Mouse (Mus musculus) lung, postnatal 10 days (tissue): ENCODE measurements around the gene Cntnap5b.

Source experiments
- DNase-seq: peaks from one replicate; pipeline ENCODE4 v3.0.0; 2021

The Cntnap5b gene

GRCm38 (mm10) chr1:100180050-100180449 is 407.5 kb downstream of the Cntnap5b start:
- peak; percentile 19 for DNase-seq

- peak; percentile 6 for DNase-seq
Observed at GRCm38 (mm10) chr1:100231980-100232608, 459.5 kb downstream of the Cntnap5b start.

GRCm38 (mm10) chr1:100251964-100252363 is 479.4 kb downstream of the Cntnap5b start:
- DNase-seq: no peak

DNA sequence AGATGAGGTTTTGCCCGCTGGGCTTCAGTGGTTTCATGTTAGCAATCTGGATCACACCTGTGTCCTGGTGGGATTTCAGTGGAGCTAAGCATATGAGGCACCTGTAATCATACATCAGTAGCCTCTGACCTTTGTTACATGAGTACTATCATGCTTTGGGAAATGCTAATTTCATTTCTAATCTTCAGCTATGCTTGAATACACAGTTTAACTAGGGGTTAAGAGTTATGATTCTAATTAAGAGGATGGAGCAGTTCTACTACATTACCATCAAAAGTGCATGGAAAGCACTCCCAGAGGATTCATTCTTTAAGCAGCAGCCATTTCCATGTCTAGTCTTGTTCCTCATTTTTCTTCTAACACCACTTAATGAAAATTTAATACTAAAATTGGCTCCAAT is 538.1 kb downstream of the Cntnap5b start:
- no peak for DNase-seq

- DNase-seq: no peak
Observed at GRCm38 (mm10) chr1:100331066-100331465, 558.5 kb downstream of the Cntnap5b start.

GRCm38 (mm10) chr1:100369415-100370113 is 597.0 kb downstream of the Cntnap5b start:
- DNase-seq: no peak

DNA sequence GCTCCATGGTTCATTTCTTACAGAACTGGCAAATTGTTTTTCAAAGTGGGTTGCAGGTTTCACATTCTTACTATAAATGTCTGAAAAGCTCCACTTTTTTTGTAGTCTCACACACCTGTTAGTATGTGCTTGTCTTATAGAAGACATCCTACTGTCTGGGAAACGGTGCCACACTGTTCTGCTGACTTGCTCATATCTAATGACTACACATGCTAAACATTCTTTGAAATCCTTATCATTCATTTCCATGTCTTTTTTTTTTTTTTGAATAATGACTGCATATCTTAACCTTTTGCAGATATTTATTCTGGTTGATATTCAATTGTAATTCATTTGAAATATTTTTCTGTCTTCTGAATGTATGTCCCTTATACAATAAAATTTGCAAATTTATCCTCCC is 613.7 kb downstream of the Cntnap5b start:
- DNase-seq: no peak

DNA sequence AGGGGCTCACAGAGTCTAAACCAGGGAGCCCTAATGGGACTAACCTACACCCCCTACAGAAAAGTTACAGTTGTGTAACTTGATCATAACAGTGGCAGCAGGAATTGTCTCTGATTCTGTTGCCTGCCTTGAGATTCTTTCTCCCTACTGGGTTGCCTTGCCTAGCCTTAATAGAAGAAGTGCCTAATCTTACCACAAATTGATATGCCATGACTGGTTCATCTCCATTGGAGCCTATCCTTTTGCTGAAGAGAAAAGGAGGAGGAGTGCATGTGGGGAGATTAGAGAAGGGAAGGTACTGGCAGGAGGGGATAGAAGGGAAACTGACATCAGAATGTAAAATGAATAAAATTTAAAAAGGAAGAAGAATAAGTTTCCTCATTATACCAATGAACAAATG is 621.5 kb downstream of the Cntnap5b start:
- no peak for DNase-seq

DNA sequence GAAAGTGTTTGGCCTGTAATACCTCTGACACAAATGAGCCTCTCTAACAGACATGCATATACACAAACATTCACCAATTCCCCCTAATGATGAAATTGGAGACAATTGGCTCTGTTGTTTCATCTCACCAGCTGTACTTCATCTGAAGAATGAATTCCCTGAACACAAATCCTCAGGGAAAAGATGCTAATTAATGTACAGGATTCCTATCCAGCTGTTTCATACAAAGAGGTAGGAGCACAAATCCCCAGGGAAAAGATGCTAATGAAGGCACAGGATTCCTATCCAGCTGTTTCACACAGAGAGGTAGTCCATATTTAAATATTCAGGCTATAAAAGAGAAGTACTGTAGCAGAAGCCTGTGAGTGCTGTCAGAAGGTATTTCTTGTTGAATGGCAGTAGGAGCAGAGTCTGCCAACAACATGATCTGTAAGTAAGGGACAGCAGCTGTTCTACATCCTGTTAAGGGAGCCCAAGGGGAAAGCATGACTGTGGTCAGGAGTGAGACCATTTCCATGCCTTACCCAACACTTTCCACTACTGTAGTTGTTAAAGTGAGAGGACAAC is 644.2 kb downstream of the Cntnap5b start:
- peak; percentile 1 for DNase-seq

DNA sequence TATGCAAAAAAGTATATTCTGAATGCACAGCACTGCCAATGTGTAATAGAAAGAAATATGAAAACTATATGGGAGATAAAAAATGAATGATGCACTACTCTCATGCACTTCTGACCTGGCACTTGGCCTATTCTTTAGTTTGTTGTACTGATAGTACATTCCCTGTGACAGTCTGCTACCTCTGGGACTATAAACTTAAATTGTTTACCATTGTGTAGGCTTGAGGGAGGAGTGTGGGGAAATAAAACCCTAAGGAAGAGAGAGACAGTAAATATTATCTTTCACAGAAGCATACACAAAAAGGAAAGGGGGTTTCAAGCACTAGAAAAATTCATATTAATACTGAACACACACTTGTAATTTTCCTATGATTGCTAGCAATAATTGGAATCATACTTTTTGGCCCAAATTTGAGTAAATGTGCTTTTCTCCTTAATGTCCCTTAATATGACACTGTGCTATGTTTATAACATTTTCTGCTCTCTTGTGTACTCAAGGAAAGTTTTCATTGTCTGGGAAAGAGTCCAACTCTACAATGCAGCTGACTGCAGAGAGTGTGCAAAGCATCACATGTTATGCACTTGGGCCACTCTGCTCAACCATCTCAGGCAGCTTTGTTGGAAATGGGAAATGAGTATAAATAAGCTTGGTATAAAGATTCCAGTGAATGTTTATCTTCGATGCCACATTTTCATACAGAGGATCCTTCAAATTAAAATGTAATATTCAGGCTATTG is 657.6 kb downstream of the Cntnap5b start:
- DNase-seq: no peak

DNA sequence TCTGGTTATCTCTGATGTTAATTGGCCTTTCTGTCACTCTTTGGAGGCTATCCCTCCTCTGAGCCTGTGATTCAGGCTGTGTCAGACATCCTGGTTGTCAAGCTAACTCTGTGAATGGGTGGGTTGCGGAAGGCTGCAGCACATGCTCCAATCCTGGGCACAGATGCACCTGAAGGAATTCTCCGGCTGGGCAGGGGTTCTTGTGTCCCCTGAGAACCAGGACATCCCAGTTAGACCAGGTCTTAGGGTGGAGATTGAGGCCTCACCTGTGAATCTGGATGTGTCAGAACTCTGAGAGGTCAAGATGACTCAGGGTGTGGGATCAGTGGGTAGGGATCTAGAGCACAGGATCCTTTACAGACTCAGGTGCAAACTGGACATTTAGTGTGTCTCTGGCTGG is 691.3 kb downstream of the Cntnap5b start:
- no peak for DNase-seq

DNA sequence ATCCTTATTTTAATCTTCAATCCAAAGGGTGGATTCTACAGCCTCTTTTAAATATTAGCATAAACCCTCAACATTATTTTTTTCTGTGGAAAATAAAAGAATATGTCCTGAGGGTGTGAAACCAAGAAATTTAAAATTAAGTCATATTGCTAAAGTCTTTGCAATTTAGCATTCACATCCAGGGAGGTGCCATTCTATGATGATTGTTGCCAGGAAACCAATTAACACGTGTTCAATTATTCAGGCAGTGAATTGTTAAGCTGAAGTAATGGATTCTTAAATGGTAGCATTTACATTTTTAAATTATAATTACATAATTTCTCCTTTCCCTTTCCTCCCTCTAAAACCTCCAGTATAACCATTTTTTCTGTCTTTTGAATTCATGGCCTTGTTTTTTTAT is 692.7 kb downstream of the Cntnap5b start:
- DNase-seq: no peak

DNA sequence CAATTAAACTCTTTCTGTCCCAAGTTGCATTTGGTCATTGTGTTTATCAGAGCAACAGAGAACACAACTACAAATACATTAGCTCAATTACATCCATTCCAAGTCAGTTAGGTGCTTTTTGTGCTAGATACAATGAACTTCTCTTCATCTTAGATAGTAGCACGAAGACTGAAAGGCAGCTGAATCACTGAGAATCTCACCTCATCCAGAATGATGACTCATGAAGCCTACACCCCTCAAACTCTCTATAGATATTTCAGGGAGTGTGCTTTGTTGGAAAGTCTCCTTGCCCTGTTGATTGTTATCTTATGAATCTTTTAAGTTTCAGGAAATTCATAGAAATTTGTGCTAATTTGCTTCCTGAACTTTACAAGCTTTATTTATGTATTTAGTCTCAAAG is 695.0 kb downstream of the Cntnap5b start:
- no peak for DNase-seq

DNA sequence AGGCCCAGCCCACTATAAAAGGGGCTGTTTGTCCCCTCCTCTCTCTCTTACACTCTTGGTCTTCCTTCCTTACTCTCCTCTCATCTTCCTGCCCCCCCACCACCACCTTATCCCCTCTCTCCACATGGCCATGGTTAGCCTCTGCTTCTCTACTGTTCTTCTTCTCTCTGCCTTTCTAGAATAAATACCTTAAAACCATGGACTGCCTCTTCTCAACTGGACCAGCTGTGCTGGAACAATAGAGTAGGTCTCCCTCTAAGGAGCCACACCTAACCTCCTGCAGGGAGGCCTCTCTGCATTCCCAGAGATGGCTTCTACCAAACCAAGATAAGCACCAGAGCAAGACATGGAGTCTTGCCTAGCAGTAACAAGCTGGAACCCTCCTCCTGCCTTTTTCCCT is 737.3 kb downstream of the Cntnap5b start:
- DNase-seq: no peak
